Mouse (Mus musculus) erythroblast, embryonic 14.5 days (primary cell): ENCODE measurements around the gene Nptxr.

Experiments used
- GATA1 ChIP-seq: IDR thresholded peaks from 2 replicates; pipeline ENCODE4 v1.6.1; 2012; ENCODE audit warnings: low read length, inconsistent platforms, mixed read lengths
- TAL1 ChIP-seq: IDR thresholded peaks from 3 replicates; pipeline ENCODE4 v1.6.1; 2012; ENCODE audit warnings: low read length, inconsistent platforms, mixed read lengths

- TF ChIP-seq GATA1, result no peak
- TF ChIP-seq TAL1, result no peak
Measured at GRCm38 (mm10) chr15:79830388-79830787, 25.8 kb upstream of the Nptxr start.
